Mouse (Mus musculus) cortical plate, adult 2 months (tissue): ENCODE data around the gene Spata13.

Source experiments
- CTCF ChIP-seq: fragments of 200-500 bp; IDR thresholded peaks from 2 replicates; pipeline ENCODE4 v1.5.1; 2011; ENCODE audit warnings: mild to moderate bottlenecking, control low read depth, low read length; ENCODE audit not compliant: insufficient read depth; ENCODE audit errors: extremely low read depth
- POLR2A ChIP-seq: fragments of 200-500 bp; IDR thresholded peaks from 2 replicates; pipeline ENCODE4 v1.6.1; 2011; ENCODE audit warnings: mild to moderate bottlenecking, low read length, control low read depth; ENCODE audit not compliant: insufficient read depth; ENCODE audit errors: extremely low read depth

GRCm38 (mm10) chr14:60797596-60797995 lies 163.8 kb downstream of the Spata13 start:
- no peak for TF ChIP-seq POLR2A
- TF ChIP-seq CTCF, result no peak
